Mouse (Mus musculus): Measurements from ENCODE around the gene Lrrfip2.

The Lrrfip2 gene

GRCm38 (mm10) chr9:111166612-111167011 is 49.2 kb downstream of the Lrrfip2 start:
- DNase-seq, result no peak

- DNase-seq, result no peak
Measured at GRCm38 (mm10) chr9:111170430-111170829, 53.0 kb downstream of the Lrrfip2 start.

- no peak for DNase-seq
Measured at GRCm38 (mm10) chr9:111174071-111174470, 56.7 kb downstream of the Lrrfip2 start.

- no peak for DNase-seq
Measured at GRCm38 (mm10) chr9:111178971-111179370, 61.6 kb downstream of the Lrrfip2 start.

GRCm38 (mm10) chr9:111182176-111182575 is 64.8 kb downstream of the Lrrfip2 start:
- DNase-seq, result peak; percentile 58

- no peak for DNase-seq
Measured at GRCm38 (mm10) chr9:111184929-111185328, 67.5 kb downstream of the Lrrfip2 start.

GRCm38 (mm10) chr9:111186861-111187260 is 69.5 kb downstream of the Lrrfip2 start:
- no peak for DNase-seq

- DNase-seq, result no peak
Measured at GRCm38 (mm10) chr9:111188731-111189130, 71.3 kb downstream of the Lrrfip2 start.

- no peak for DNase-seq
Measured at GRCm38 (mm10) chr9:111193211-111193610, 75.8 kb downstream of the Lrrfip2 start.

GRCm38 (mm10) chr9:111197116-111197515 is 79.7 kb downstream of the Lrrfip2 start:
- DNase-seq, result no peak

- no peak for DNase-seq
Measured at GRCm38 (mm10) chr9:111197712-111198111, 80.3 kb downstream of the Lrrfip2 start.

GRCm38 (mm10) chr9:111198332-111198731 is 80.9 kb downstream of the Lrrfip2 start:
- DNase-seq, result no peak

GRCm38 (mm10) chr9:111200208-111200607 is 82.8 kb downstream of the Lrrfip2 start:
- DNase-seq, result no peak

- DNase-seq, result peak; percentile 81
Measured at GRCm38 (mm10) chr9:111204601-111205375, 87.4 kb downstream of the Lrrfip2 start.

GRCm38 (mm10) chr9:111207683-111208082 is 90.3 kb downstream of the Lrrfip2 start:
- DNase-seq, result no peak

- no peak for DNase-seq
Measured at GRCm38 (mm10) chr9:111208185-111208584, 90.8 kb downstream of the Lrrfip2 start.

- no peak for DNase-seq
Measured at GRCm38 (mm10) chr9:111209158-111209699, 91.8 kb downstream of the Lrrfip2 start.

- no peak for DNase-seq
Measured at GRCm38 (mm10) chr9:111210412-111210811, 93.0 kb downstream of the Lrrfip2 start.

GRCm38 (mm10) chr9:111211122-111212041 is 94.0 kb downstream of the Lrrfip2 start:
- DNase-seq, result no peak

GRCm38 (mm10) chr9:111213501-111213900 is 96.1 kb downstream of the Lrrfip2 start:
- no peak for DNase-seq

GRCm38 (mm10) chr9:111216424-111216823 is 99.0 kb downstream of the Lrrfip2 start:
- no peak for DNase-seq

GRCm38 (mm10) chr9:111220551-111221080 is 103.2 kb downstream of the Lrrfip2 start:
- DNase-seq, result no peak

GRCm38 (mm10) chr9:111221580-111221979 is 104.2 kb downstream of the Lrrfip2 start:
- no peak for DNase-seq
